Mouse (Mus musculus) heart, embryonic 13.5 days (tissue): ENCODE data around the gene 4931417E11Rik. TPM values are rescaled to one million over a fixed set of nuclear protein-coding genes. Genes with fewer than 3 reads are reported as not detected.
A peak's percentile ranks its signal among the peaks of the same experiment; 100 is the strongest.

Experiments used
- ATAC-seq: fragments of 200-750 bp; cut with Nextera tagmentation; 2 replicates; pipeline ENCODE4 v1.8.0; 2017; ENCODE audit warnings: moderate TSS enrichment; ENCODE audit not compliant: insufficient number of reproducible peaks, low FRiP score, low TSS enrichment; ENCODE audit errors: extremely low read depth
- H3K27ac ChIP-seq: fragments of 300-500 bp; sonication (generic); replicated peaks from 2 replicates; pipeline ENCODE4 v1.5.1; 2015; ENCODE audit warnings: moderate library complexity, mild to moderate bottlenecking, inconsistent platforms
- H3K27me3 ChIP-seq: fragments of 300-500 bp; sonication (generic); replicated peaks from 2 replicates; pipeline ENCODE4 v1.6.1; 2015; ENCODE audit warnings: mild to moderate bottlenecking, inconsistent platforms
- H3K36me3 ChIP-seq: fragments of 300-500 bp; sonication (generic); 2 replicates; pipeline ENCODE4 v1.6.1; 2015; ENCODE audit warnings: mild to moderate bottlenecking, inconsistent platforms
- H3K4me1 ChIP-seq: fragments of 300-500 bp; sonication (generic); 2 replicates; pipeline ENCODE4 v1.6.1; 2015; ENCODE audit warnings: inconsistent platforms
- H3K4me2 ChIP-seq: fragments of 300-500 bp; sonication (generic); 2 replicates; pipeline ENCODE4 v1.6.1; 2015; ENCODE audit warnings: inconsistent platforms, mild to moderate bottlenecking, moderate library complexity
- H3K4me3 ChIP-seq: fragments of 300-500 bp; sonication (generic); 2 replicates; pipeline ENCODE4 v1.5.1; 2015; ENCODE audit warnings: moderate library complexity, mild to moderate bottlenecking, inconsistent platforms
- H3K9ac ChIP-seq: fragments of 300-500 bp; sonication (generic); 2 replicates; pipeline ENCODE4 v1.6.1; 2015; ENCODE audit warnings: inconsistent platforms, mild to moderate bottlenecking, moderate library complexity
- H3K9me3 ChIP-seq: fragments of 300-500 bp; sonication (generic); 2 replicates; pipeline ENCODE4 v1.6.1; 2016; ENCODE audit warnings: inconsistent platforms
- WGBS: fragments of 180-500 bp; shearing (Covaris S2); methylation state at CpG from one replicate; pipeline ENCODE4 v1.1.7; 2015; ENCODE audit warnings: mixed read lengths; 5-methylcytosine and 5-hydroxymethylcytosine counted together
- polyA plus RNA-seq: library from polyadenylated mRNA; unstranded; fragments of >200 nt; fragmentation: Nextera tagmentation; extraction: Ambion mirVana; gene quantifications from 2 replicates; pipeline ENCODE4 v1.2.1, GENCODE M21; 2015

The 4931417E11Rik gene
- not detected in 2 replicates for polyA plus RNA-seq

DNA sequence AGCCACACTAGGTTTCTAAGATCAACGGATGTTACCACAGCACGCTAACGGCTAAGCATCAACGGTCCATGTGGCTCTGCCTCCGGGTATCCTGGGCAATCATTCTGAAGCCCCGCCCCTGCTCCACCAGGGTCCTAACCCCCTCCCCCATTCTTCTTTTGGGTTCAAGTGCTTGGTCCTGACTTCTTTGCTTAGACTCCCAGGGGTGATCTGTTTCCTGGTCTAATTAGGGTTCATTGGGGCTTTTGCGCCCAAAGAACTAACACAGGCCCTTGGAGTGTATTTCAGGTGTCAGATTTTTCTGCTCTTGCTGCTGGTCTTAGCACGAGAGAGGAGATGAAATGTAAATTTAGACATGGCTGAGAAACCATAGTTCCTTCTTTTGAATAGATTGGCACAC, at the start of gene 4931417E11Rik:
Gene 4931417E11Rik, minus strand, starts transcription at position 101 of the 400 bp plus-strand sequence.
- H3K9me3 ChIP-seq = no peaks in the 10 kb centered on the region
- no peak within 1 kb of the TSS for H3K4me3 ChIP-seq
- no peaks in the 10 kb centered on the region for H3K36me3 ChIP-seq
- no peak for ATAC-seq
- H3K4me1 ChIP-seq = peaks cover 2% of the 10 kb centered on the region; the same call in 1 of the 2 replicates
- 79% methylated on average over 8 of the region's 8 CpGs for WGBS
- H3K9ac ChIP-seq = no peak within 1 kb of the TSS
- no peaks in the 10 kb centered on the region for H3K27me3 ChIP-seq
- no peak within 1 kb of the TSS for H3K4me2 ChIP-seq
- H3K27ac ChIP-seq = no peak within 1 kb of the TSS

DNA sequence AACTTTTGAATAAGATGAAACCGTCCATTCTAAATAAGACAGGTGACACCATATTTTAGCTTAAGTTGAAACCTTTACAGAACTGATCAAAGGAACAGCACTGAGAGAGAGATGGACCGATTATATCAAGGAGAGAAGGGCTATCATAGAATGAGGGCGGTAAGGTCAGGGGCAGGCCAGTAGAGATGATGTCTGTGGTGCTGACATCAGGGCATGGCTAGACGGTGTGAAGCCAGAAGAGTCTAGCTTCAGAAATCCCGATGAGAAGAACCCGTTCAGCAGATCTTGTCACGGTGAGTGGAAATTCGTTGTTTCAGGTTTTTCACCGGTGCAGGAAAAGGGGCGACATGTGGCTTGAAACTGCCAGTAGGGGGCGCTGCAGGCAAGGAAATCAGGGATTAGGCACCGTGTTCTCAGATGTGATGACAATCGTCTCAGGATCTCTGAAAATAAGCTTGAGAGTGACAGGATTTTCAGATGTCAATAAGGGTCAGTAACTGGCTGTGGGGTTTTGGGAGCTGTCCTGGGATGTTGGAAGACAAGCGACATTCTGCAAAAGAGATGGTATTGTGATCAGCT, 48.4 kb upstream of the 4931417E11Rik start:
- no peak for ATAC-seq
- WGBS = 26% methylated on average over 14 of the region's 14 CpGs

DNA sequence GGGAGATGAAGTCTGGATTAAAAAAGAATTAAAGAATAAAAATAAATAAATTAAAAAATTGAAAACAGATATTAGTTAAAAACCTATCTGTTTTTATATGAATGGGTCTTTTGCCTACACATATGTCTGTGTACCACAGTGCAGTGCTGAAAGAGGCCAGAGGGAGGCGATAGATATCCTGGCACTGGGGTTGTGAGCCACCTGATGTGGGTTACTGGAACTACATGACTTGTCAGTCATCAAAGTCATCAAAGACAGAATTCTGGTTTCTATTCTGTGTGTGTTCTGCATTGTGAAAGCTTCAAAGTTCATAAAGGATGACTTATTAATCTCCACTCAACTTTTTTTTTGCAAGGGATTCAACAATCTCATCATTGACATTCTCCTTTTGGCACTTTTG, 43.4 kb upstream of the 4931417E11Rik start:
- H3K27me3 ChIP-seq = no peaks in the 10 kb centered on the region
- no peaks in the 10 kb centered on the region for H3K4me1 ChIP-seq
- no peak overlapping the region for H3K9ac ChIP-seq
- H3K4me2 ChIP-seq = no peak overlapping the region
- ATAC-seq = no peak
- no peaks in the 10 kb centered on the region for H3K36me3 ChIP-seq
- WGBS = 20% methylated on average over 1 of the region's 1 CpGs
- peaks cover 4% of the 10 kb centered on the region; the same call in 1 of the 2 replicates for H3K9me3 ChIP-seq
- H3K27ac ChIP-seq = no peak overlapping the region
- no peak overlapping the region for H3K4me3 ChIP-seq

More for the DNA sequence above, 48.4 kb upstream of the 4931417E11Rik start:
- H3K4me2 ChIP-seq = no peak overlapping the region
- no peaks in the 10 kb centered on the region for H3K36me3 ChIP-seq
- no peak overlapping the region for H3K9ac ChIP-seq
- H3K9me3 ChIP-seq = peaks cover 4% of the 10 kb centered on the region; the same call in 1 of the 2 replicates
- H3K27me3 ChIP-seq = no peaks in the 10 kb centered on the region
- H3K27ac ChIP-seq = no peak overlapping the region
- no peaks in the 10 kb centered on the region for H3K4me1 ChIP-seq
- H3K4me3 ChIP-seq = no peak overlapping the region

DNA sequence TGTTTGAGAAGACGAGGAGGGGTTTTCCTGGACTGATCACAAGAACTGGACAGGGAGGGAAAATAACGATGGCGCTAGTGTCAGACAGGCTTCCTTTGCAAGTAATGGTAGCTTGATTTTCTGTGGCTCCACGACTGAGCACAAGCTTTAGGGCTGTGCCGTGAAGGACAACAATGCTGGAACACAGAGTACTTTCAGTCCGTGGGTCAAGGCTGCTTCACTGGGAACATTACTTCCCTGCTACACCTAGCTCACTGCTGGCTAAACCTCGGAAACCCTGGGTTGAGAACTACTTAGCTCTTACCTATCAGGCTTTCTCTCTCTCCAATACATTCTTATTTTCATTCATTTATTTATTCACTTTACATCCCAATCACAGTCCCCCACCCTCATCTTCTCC, 30.2 kb upstream of the 4931417E11Rik start:
- H3K4me3 ChIP-seq = no peak overlapping the region
- no peak overlapping the region for H3K27ac ChIP-seq
- no peak overlapping the region for H3K4me2 ChIP-seq
- no peaks in the 10 kb centered on the region for H3K36me3 ChIP-seq
- no peaks in the 10 kb centered on the region for H3K4me1 ChIP-seq
- WGBS = 82% methylated on average over 7 of the region's 7 CpGs
- no peak overlapping the region for H3K9ac ChIP-seq
- no peaks in the 10 kb centered on the region for H3K27me3 ChIP-seq
- no peaks in the 10 kb centered on the region for H3K9me3 ChIP-seq
- no peak for ATAC-seq

DNA sequence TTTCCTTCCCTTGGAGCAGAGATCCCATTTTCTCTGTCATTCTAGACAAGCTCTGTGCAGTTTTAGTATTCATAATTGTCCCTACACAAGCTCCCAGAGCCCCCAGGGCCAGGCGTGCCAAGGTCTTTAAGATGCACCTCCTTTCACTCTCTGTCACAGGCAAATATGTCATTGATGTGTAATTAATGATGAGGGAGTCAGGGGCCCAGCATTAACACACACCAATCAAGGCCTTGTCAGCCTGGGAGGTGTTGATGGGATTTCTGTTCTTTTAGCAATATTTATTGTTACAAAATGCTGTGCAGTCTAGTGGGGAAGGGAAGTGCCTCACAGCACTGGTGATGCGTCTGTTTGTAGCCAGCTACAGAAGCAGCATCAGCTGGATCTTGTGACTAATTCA, 27.9 kb upstream of the 4931417E11Rik start:
- H3K9ac ChIP-seq = no peak overlapping the region
- H3K9me3 ChIP-seq = no peaks in the 10 kb centered on the region
- no peak overlapping the region for H3K4me3 ChIP-seq
- no peak overlapping the region for H3K27ac ChIP-seq
- 50% methylated on average over 2 of the region's 2 CpGs for WGBS
- ATAC-seq = no peak
- H3K36me3 ChIP-seq = no peaks in the 10 kb centered on the region
- no peaks in the 10 kb centered on the region for H3K27me3 ChIP-seq
- H3K4me2 ChIP-seq = no peak overlapping the region
- no peaks in the 10 kb centered on the region for H3K4me1 ChIP-seq

DNA sequence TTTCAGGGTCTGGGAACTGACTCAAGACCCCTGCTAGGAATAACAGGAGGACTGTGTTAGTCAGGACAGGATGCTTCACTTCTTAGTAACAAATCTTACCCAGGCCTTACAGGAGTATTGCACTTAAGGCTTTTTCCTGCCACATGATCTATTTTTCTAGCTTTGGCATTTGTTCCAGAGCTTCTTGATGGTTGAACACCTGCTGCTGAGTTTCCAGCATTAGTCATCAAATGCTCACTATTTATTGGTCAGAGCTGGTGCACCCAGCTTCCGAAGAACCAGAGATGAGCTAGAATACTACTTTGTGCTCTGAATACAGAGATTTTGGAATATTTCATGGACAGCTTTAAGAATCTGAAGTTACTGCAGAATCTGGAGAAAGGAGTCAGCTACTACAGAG, 21.1 kb upstream of the 4931417E11Rik start:
- H3K9ac ChIP-seq = no peak overlapping the region
- H3K4me2 ChIP-seq = no peak overlapping the region
- no peaks in the 10 kb centered on the region for H3K36me3 ChIP-seq
- H3K9me3 ChIP-seq = no peaks in the 10 kb centered on the region
- no peak overlapping the region for H3K27ac ChIP-seq
- H3K27me3 ChIP-seq = no peaks in the 10 kb centered on the region
- H3K4me1 ChIP-seq = no peaks in the 10 kb centered on the region
- no peak for ATAC-seq
- 83% methylated on average over 1 of the region's 1 CpGs for WGBS
- no peak overlapping the region for H3K4me3 ChIP-seq

DNA sequence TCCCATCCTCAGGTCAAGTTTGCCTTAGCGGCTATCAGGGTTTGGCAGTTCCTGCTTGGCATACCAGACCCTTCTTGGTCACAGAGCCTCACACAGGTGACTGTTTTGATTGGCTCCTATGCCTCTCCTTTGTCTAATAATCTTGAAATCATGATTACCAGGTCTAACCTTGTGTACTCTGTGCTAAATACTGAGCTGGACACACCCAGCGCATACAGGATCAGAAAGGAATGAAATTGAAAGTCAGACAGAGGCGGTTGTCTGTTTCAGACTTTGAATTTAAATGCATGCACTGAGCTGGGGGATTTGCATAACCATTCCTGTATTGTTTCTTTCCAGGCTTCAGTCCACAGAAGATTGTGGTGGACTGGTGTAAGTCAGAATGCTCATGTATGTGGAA, 16.1 kb upstream of the 4931417E11Rik start:
- no peak overlapping the region for H3K27ac ChIP-seq
- no peaks in the 10 kb centered on the region for H3K9me3 ChIP-seq
- ATAC-seq = no peak
- no peaks in the 10 kb centered on the region for H3K36me3 ChIP-seq
- H3K4me3 ChIP-seq = no peak overlapping the region
- no peaks in the 10 kb centered on the region for H3K27me3 ChIP-seq
- H3K9ac ChIP-seq = no peak overlapping the region
- no peak overlapping the region for H3K4me2 ChIP-seq
- no peaks in the 10 kb centered on the region for H3K4me1 ChIP-seq
- 81% methylated on average over 3 of the region's 3 CpGs for WGBS

DNA sequence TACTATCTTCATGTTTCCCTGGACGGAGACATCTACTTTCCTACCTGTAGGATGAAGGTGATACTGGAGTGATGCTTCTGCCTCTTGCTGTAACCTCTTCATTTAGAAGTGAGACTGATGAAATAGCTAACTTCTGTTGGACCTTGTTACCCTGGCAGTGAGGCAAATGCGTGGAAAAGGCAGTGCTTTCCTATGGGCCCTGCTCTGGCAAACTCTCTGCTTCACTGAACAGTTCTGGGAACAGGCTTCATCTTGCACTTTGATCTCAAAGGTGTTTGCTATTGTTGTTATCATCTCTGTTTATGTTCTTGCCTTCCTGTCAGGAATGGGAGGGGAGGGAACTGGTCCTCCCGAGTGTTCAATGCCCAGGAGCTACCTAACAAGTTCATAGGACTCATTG, 3.4 kb downstream of the 4931417E11Rik start:
- H3K4me1 ChIP-seq = peaks cover 2% of the 10 kb centered on the region; the same call in 1 of the 2 replicates

DNA sequence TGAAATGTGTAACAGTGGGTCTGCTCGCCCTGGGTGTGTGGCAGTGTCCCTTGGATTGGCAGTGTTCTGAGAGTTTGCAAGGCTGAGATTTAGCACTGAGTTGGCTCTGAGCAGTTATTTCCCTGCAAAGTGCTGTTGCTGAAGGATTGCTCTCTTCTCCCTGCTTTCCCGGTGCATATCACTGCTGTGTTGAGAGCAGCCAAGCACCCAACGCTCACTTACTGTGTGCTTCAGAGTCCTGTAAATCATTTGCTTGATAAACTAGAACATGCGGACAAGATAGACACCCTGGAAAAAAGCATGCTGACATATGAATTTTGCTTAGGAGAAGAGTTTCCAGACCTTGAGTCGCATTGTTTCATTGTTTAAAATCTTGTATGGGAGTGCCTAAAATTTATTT, 6.9 kb downstream of the 4931417E11Rik start:
- Histone ChIP-seq H3K9me3 (no peaks in the 10 kb centered on the region), H3K9ac (no peak overlapping the region), H3K36me3 (no peaks in the 10 kb centered on the region), H3K27me3 (no peaks in the 10 kb centered on the region), H3K27ac (no peak overlapping the region), H3K4me3 (no peak overlapping the region), H3K4me2 (no peak overlapping the region), H3K4me1 (no peaks in the 10 kb centered on the region)
- ATAC-seq = no peak
- 64% methylated on average over 5 of the region's 5 CpGs for WGBS

More for the DNA sequence above, 3.4 kb downstream of the 4931417E11Rik start:
- H3K4me2 ChIP-seq = no peak overlapping the region
- H3K4me3 ChIP-seq = no peak overlapping the region
- no peaks in the 10 kb centered on the region for H3K36me3 ChIP-seq
- 66% methylated on average over 3 of the region's 3 CpGs for WGBS
- no peaks in the 10 kb centered on the region for H3K9me3 ChIP-seq
- H3K9ac ChIP-seq = no peak overlapping the region
- no peak for ATAC-seq
- H3K27me3 ChIP-seq = no peaks in the 10 kb centered on the region
- no peak overlapping the region for H3K27ac ChIP-seq

DNA sequence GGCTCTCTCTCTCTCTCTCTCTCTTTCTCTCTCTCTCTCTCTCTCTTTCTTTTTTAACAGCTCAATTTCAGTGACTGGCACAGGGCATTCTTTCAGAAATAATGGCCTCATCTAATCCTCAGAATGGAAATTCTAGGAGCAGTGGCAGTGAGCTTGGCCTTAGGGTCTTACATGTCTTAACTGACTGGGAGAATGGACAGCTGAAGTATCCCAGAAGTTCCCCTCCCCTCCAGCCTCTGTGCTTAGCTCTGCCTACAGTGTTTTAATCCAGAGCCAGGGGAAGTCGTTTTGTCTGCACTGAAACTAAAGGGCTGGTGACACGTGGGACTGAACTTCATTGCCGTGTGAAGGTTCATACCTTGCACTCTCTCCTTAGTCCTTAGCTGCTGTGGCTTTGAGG, 35.6 kb downstream of the 4931417E11Rik start:
- Histone ChIP-seq H3K4me2 (no peak overlapping the region), H3K27me3 (no peaks in the 10 kb centered on the region), H3K4me3 (no peak overlapping the region), H3K27ac (no peak overlapping the region), H3K36me3 (no peaks in the 10 kb centered on the region), H3K4me1 (no peaks in the 10 kb centered on the region), H3K9ac (no peak overlapping the region), H3K9me3 (no peaks in the 10 kb centered on the region)
- 28% methylated on average over 3 of the region's 3 CpGs for WGBS
- ATAC-seq = no peak

DNA sequence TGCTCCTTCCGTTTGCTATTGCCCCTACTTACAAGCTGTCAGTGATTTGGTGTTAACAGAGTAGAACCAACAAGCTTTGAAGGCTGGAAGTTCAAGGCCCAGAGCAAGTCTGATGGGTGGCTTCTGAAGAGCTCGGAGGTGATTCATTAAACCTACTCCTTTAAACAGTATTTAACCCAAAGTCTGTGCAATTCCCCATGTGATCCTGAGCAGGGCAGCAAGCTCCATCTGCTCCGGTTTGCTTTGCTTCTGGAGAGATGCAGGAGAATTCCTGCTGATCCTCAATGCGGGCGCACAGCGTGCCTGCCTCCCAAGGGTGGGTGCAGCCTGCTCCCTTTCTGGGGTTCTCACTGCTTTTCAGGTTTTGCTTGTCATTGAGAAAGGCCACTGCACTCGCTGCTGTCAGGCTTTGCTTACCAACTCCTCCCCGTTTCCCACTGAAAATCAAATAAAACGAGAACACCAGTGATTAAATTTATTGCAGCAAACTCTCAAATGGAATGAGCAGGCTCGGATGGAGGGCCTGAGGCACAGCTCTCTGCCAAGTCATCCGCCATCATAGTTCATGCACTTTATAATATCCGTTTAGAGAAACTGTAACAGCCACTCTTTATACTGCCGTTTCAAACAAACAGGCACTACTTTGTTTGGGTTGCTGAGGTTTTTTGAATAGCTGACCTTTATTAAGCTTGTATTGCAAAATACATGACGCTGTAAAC, 40.7 kb downstream of the 4931417E11Rik start:
- peaks cover 9% of the 10 kb centered on the region; the same call in 1 of the 2 replicates for H3K4me1 ChIP-seq
- H3K36me3 ChIP-seq = no peaks in the 10 kb centered on the region
- no peak overlapping the region for H3K9ac ChIP-seq
- no peak for ATAC-seq
- no peaks in the 10 kb centered on the region for H3K27me3 ChIP-seq
- peak overlapping the region; percentile 22 for H3K4me2 ChIP-seq
- no peak overlapping the region for H3K27ac ChIP-seq
- H3K9me3 ChIP-seq = no peaks in the 10 kb centered on the region
- H3K4me3 ChIP-seq = no peak overlapping the region
- WGBS = 42% methylated on average over 14 of the region's 14 CpGs
